Mouse (Mus musculus): Measurements from ENCODE around the gene Mipep.
A peak's percentile ranks its signal among the peaks of the same experiment; 100 is the strongest.

Mipep gene

DNA sequence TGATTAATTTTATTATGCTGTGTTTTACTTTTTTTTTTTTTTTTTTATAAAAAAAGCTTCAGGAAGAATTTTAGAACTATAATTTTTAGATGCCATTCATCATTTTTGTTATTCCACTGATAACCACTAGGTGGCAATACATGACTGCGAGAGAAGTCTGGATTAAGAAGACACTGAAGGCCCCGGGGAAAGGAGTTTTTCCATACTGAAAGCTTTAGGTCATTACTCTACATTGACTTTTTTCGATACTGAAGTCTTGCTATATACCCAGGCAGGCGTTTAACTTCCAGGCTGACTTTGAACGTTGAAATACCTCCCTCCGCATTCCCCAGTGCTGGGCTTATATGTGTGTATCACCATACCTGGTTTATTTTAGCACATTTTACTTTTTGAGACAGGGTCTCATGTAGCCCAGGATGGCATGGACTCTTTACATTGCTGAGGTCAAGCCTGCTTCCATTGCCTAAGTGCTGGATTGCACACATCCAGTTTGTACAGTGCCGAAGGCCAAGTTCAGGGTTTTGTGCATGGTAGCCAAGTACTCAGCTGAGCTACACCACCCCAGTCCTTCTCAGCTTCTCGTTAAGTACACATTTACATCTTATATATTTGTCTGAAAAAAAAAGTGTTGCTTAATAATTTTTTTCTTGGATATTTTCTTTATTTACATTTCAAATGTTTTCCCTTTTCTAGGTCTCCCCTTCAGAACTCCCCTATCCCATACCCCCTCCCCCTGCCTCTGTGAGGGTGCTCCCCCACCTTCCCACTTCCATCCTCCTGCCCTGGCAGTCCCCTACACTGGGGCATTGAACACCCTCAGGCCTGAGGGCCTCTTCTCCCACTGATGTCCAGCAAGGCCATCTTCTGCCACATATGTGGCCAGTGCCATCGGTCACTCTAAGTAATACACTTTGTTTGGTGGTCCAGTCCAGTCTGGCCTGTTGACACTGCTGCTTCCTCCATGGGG is 15.7 kb downstream of the Mipep start:
- peak; percentile 46 for DNase-seq (ENCODE audit: inconsistent ontology term)

- no peak for DNase-seq (ENCODE audit: inconsistent ontology term)
Observed at GRCm38 (mm10) chr14:60802026-60802425, 17.7 kb downstream of the Mipep start.

GRCm38 (mm10) chr14:60804978-60805377 is 20.6 kb downstream of the Mipep start:
- no peak for DNase-seq (ENCODE audit: inconsistent ontology term)

DNA sequence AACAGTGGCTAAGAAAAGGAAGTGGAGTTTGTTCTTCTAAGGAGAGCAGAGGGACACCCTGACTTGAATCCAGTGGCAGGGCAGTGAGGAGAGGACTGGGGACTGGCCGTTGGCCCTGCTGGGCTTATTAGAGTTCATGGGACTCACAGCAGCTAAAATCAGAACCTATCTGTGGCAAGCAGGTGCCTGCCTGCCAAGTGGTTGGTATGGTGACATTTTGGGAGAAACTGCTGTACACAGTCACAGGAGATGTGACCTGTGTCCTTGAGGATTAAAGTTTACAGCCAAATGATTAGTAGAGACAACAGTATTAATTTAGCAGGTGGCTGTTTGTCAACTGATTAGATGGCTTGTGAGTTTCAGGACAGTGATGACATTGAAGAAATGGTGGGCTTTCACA is 21.5 kb downstream of the Mipep start:
- DNase-seq (ENCODE audit: inconsistent ontology term), result no peak

DNA sequence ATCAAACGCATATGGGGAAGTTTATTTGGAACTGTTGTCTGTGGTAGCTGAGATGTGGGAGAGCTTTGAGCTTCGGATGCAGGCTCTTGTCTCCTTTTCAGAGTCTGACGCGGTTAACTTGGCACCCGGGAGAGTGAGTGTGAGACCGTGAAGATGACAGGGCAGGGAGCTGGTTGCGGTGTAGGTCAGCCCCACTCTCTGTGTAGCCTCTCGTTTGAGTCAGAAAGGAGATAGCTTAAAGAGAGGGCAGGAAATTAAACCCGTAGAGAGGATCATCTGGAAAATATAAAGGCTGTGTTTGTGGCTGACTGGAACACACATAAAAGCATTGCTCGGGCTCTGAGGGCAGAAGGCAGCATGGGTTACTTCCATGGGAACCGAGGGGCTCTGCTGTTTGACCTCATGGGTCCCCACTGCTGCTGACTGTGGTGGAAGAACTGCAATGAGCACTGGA is 22.5 kb downstream of the Mipep start:
- DNase-seq (ENCODE audit: inconsistent ontology term), result no peak

- no peak for DNase-seq (ENCODE audit: inconsistent ontology term)
Observed at GRCm38 (mm10) chr14:60809881-60810280, 25.5 kb downstream of the Mipep start.

GRCm38 (mm10) chr14:60811547-60811946 is 27.2 kb downstream of the Mipep start:
- no peak for DNase-seq (ENCODE audit: inconsistent ontology term)

DNA sequence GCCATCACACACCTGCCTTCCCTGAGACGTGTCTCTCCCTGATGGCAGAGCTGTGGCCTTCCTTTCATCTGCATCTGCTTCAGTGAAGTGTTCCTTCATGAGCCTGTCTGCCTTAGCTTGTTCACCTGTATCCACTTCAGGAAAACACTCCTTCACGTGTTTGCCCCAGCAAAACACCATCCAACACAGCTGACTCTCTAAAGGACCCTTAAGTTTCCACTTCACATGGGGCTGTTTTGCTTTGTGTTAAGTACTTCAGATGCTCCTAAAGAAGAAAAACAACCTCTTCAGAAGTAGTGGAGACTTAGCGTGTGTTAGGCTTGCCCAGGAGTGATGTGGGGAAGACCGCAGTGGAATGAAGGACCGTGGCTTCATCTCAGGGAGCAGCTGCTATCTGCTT is 30.7 kb downstream of the Mipep start:
- DNase-seq (ENCODE audit: inconsistent ontology term), result no peak

DNA sequence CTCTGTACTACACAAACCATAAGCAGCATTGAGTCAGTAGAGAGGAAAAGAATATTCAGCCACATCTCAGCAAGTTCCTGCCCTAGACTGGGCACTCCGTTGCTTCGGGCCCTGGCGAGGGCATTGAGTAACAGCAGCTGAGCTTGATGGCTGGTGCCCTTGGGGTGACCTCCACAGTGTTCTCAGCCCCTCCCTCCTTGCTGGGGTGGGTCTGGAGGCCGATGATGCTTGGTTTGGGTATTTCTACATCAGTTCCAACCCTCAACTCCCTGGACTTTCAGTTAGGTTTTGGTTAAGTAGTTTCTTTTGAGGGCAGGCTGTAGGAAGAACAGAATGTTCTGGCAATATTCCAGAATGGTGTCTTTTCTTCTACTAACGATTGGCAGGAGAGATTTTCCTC is 33.7 kb downstream of the Mipep start:
- no peak for DNase-seq (ENCODE audit: inconsistent ontology term)

- DNase-seq (ENCODE audit: inconsistent ontology term), result no peak
Observed at GRCm38 (mm10) chr14:60830096-60830495, 45.7 kb downstream of the Mipep start.

DNA sequence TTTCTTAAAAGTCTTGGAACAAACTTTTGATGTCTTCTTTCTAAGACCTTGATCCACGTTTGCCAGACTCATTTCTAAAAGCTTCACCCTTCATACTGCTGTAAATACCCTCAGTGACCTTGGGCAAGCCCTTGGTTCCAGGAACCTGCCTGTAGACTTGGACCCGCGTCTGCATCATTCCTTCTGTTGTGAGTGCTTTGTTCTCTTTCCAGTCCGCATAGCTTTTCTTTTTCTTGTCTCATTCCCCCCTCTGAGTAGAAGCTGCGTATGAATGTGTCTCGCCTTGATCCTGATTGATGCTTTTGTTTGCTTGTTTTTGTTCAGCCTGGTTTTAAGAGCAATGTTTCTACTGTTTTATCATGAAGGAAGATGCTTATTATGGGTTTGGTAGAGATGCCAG is 52.3 kb downstream of the Mipep start:
- no peak for DNase-seq (ENCODE audit: inconsistent ontology term)

DNA sequence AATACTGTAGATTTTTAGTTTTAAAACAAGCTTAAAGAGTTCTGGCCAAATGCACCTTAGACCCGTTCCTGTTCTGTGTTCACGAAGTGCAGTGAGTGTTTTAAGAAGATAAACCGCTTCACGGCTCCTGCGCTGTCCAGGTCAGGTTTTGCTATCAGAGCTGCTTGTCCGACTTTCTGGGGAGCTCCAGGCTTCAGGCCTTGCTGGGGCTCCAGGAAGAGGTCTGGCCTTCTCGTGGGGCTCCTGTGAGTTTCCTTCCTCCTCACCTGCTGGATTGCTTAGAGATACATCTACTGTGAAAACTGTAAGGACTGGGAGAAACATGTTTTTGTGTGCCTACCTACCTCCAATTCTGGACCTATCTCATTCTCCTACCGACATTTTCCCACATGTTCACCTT is 55.3 kb downstream of the Mipep start:
- no peak for DNase-seq (ENCODE audit: inconsistent ontology term)

GRCm38 (mm10) chr14:60841977-60842659 is 57.7 kb downstream of the Mipep start:
- DNase-seq (ENCODE audit: inconsistent ontology term), result no peak

GRCm38 (mm10) chr14:60843596-60843995 is 59.2 kb downstream of the Mipep start:
- no peak for DNase-seq (ENCODE audit: inconsistent ontology term)

- DNase-seq (ENCODE audit: inconsistent ontology term), result no peak
Observed at GRCm38 (mm10) chr14:60845261-60846045, 61.1 kb downstream of the Mipep start.

DNA sequence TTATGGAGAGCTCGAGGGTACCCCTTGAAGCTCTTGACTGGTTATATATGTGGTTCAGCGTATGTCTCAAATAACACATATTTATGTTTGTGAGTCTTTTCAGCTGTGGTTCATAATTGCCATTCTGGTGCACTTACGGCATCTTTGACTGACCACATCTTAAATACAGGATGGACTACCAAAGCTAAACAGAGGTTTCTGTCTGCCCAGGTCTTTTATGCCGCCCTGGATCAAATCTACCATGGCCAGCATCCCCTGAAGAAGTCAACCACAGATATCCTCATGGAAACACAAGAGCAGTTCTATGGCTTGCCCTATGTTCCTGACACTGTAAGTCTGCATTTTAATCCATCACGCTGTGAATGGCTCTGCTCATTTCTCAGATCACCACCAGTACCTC is 61.8 kb downstream of the Mipep start:
- DNase-seq (ENCODE audit: inconsistent ontology term), result no peak

DNA sequence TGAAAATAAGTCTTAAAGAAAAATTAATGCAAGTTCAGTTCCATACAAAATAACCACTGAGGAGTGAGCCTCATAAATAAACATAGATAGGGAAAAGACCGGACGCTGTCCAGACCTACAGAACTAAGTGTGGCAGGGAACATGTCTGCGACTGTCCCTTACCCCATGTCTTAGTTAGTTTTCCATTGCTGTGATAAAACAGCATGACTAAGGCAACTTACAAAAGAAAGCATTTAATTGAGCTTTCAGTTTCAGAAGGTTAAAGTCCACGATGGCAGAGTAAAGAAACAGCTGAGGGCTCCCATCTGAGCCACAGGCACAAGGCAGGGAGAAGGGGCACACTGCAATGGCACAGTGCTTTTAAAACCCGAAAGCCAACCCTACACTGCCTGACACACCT is 63.8 kb downstream of the Mipep start:
- no peak for DNase-seq (ENCODE audit: inconsistent ontology term)

DNA sequence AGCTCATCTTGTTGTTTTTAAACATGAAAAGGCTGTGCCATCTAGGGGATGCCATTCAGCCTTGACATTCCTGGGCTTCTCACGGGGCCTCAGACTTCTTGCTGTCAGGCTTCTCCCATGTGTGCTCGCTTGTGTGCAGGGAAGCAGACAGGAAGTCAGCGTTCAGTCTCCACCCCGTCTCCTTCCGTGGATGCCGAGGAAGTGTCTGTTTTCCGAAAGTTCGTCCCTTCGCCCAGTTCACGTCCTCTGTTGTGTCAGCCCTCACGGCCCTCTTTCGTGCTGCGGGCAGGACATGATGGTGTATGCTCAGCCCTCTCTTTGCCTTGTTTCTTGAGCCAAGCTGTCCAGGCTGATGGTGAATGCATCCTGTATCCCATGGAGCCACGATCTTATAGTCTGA is 65.7 kb downstream of the Mipep start:
- DNase-seq (ENCODE audit: inconsistent ontology term), result no peak

- DNase-seq (ENCODE audit: inconsistent ontology term), result no peak
Observed at GRCm38 (mm10) chr14:60851632-60852031, 67.3 kb downstream of the Mipep start.

- DNase-seq (ENCODE audit: inconsistent ontology term), result no peak
Observed at GRCm38 (mm10) chr14:60856199-60856912, 72.0 kb downstream of the Mipep start.

- no peak for DNase-seq (ENCODE audit: inconsistent ontology term)
Observed at GRCm38 (mm10) chr14:60856913-60857300, 72.5 kb downstream of the Mipep start.

Data from Muller cell, postnatal 12 days (primary cell).